Mouse (Mus musculus) C2C12 (cell line): ENCODE data around the gene Uimc1.

ENCODE experiments used
- MAX ChIP-seq: IDR thresholded peaks from one replicate; pipeline ENCODE4 v1.6.1; 2011; ENCODE audit warnings: mild to moderate bottlenecking, control low read depth
- MYOD1 ChIP-seq: IDR thresholded peaks from one replicate; pipeline ENCODE4 v1.6.1; 2011; ENCODE audit warnings: low read depth; ENCODE audit not compliant: control insufficient read depth, insufficient read length

DNA sequence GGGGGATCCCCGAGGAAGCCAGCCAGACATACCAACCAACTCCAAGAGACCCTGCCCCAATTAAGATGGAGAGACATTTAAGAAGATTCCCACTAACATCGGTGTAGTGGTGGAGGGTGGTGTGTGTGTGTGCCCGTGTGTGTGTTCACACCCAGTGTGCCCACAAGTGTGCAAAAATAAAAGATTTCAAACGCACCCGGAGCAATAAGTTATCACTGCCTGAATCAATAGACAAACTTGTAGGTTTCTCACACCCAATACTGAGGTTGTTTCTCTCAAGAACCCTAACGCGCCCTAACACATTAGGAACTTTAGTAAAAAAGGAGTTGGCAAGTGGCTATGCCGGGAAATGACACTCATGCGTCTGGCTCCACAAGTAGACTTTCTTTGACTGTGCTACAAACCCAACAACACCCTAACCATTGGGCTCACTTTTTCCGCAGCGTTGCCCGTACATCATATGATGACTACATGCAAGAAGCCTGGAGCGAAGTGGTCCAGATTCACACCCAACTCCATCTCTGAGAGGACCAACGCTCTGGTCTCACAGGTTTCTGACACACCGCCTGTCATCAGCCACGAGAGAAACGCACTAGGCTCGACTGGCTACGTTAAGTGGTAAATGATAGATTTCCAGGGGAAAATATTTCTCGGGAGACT is 904 bp downstream of the Uimc1 start:
- TF ChIP-seq MYOD1 = no peak
- peak; percentile 9 for TF ChIP-seq MAX
